Mouse (Mus musculus) ovary, postnatal 14 days (tissue): ENCODE measurements around the gene Trim16.

Source experiments
- DNase-seq: peaks from one replicate; pipeline ENCODE4 v3.0.0; 2022; ENCODE audit warnings: low spot score

Trim16 gene

GRCm38 (mm10) chr11:62820059-62820541 lies at the start of gene Trim16:
Gene Trim16, plus strand, starts transcription at chr11:62820231.
- peak; percentile 71 for DNase-seq

DNA sequence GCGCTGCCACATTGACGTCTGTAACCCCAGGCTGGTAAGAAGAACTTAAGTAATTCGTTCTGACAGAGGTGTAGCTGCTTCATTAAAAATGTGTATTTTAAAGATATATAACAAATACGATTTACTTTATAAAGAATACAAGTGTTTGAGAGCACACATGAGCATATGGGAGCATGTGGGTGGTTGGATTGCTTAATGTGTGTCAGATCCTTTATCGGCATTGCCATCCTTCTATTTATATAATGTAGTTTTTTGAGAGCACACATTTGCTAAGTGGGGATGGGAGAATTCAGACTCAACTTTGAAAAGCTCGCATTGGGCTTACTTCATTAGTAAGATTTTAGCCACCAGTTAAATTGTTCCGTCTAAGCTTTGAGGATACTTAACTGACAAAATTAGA lies 43.5 kb upstream of the Trim16 start:
- DNase-seq = no peak

DNA sequence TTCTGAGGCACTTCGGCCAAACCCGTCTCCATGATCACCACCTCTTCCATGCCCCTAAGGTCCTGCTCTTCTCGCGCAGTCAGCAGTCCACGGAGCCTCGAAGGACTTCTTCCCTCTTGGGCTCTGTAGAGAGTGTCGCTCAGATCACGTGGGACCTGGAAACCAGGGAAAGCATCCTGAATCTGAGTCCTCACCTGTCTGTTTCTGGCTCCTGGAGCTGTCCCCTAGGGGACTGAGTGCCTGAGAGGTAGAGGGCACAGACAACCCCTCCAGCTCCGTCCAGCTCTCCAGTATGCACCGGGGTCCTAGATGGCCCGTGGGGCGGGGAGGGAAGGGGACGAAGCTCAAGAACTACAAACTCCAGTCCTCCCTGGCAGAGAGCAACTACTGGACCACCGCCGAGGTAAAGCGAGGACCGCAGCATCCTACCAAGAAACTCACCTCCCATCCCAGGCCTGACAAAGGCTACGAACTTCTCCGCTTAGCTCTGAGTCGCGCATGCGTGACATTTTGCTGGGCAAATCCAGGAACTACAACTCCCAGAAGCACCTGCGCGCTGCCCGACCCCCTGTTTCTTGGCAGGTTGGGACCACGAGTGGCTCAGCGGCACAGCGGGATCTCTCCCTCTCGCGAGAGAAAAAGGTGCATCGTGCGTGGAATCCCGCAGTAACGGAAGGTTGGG lies 31.0 kb upstream of the Trim16 start, which contains the start of gene Zfp286:
Zfp286 (minus strand) TSS at position 528 of the 682 bp plus-strand sequence.
- DNase-seq = peak; percentile 75

GRCm38 (mm10) chr11:62789617-62789936 lies 30.5 kb upstream of the Trim16 start:
- no peak for DNase-seq

GRCm38 (mm10) chr11:62804119-62804518 lies 15.9 kb upstream of the Trim16 start:
- no peak for DNase-seq

GRCm38 (mm10) chr11:62807965-62808364 lies 12.1 kb upstream of the Trim16 start:
- no peak for DNase-seq

DNA sequence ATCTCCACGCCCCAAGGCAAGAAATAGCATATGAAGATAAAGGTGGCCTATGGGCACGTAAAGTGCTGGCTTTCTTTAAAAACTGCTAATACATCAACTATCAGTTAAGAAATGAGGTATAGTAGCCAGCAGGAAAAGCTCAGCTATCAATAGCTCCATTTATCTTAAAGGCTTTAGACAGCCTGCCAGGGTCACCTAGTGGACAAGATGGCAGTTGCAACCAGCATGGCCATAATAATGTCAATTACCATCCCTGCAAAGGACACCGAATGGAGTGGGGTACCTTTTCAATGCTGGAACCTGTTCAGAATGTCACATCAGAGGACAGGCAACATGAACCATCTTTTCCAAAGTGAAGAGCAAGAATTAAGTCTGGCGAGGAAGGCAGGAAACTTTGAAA lies 10.8 kb upstream of the Trim16 start:
- DNase-seq = no peak

DNA sequence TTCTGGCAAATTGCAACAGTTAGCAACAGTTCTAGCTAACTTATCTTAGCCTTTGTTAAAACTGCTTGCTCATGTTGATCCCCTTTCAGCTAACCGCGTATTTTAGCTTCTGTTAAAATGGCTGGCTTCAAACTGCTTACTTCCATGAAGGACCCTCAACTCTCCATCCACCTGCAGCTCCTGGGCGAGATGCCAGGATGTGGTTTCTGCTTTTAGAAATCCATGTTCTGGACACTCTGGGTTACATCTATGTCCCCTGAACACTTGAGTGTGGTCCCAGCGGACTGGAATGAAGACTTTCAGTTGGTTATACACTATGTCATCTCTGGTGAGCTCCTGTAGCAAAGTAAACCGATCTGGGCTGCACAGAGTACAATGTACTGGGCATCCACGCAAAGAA lies 7.8 kb upstream of the Trim16 start:
- DNase-seq = no peak

DNA sequence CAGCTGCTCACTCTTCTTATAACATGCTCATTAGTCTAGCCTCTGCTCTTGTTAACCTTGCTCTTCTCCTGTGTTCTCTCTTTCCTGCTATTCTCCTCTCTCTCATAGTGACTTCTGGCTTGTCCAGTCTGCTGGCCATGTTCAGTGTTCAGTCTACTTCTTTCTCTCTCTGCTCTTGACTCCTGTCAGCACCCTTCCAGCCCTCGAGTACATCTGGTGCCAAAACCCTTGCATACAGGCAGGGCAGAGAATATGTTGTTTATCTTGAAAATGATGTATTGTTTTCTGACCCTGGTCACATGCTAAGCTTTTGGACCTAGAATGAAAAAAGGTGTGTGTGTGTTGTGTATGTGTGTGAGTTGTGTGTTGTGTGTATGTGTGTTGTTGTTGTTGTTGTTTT lies 6.5 kb upstream of the Trim16 start:
- DNase-seq = no peak

DNA sequence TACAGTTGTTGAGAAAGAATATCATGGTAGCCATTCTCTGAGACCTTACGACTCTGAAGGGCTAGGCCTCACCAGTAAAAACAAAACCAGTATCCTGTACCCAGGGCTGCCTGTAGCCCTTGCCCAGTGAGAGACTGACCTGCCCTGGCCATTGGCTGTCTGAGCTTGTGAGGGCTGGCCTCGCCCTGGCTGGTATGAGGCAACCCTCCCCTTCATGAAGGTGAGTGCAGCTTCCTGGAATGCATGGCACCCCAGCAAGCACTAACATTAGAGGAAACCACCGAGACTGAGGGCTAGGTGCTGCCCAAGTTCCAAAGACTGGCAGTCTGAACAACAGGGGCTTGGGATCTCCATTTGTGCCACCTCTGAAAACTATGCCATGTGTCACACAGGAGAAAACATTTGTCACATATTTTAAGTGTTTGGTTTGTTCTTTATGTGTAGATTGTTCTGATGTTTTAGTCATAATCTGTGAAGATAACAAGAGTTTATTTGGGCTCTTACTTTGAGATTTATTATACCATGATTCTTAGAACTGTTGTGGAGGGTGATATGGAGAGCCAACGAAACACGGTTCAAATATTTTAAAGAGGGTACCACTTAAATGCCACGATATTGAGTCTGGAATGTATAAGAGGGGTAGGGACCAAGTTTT lies 5.9 kb upstream of the Trim16 start:
- no peak for DNase-seq

DNA sequence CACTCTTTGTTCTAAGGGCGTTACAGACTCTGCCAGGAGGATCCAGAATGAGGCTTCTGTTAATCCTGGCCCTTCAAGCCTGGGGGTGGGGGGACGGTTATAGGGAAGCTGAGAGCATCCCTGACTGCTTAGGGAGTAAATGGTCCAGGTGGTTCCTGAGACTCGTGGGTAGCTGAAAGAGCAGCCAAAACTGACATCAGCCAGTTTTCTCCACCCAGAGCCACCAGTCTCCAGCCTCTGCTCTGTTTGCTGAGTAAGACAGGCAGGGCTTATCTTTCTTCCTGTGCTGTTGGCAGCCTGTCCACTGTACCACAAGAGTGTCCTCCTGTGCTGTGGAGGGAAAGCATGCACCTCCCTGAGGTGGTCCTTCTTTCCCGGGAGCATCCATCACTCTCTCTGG lies 5.4 kb upstream of the Trim16 start:
- no peak for DNase-seq

DNA sequence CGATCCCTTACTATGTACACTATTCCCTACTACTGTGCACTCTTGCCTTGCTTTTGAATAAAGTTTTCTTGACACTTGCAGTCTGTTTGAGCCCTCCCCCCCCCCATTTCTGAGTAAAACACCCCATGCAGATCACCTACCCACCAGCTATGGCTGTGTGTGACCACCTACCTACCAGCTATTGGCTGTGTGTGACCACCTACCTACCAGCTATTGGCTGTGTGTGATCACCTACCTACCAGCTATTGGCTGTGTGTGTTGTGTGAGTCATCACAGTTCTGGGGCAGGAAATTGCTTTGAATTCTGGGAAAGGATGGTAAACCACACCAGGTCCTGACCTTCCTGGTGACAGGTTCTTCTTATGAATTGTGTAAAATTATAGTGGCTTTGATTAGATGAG lies 4.6 kb upstream of the Trim16 start:
- no peak for DNase-seq

DNA sequence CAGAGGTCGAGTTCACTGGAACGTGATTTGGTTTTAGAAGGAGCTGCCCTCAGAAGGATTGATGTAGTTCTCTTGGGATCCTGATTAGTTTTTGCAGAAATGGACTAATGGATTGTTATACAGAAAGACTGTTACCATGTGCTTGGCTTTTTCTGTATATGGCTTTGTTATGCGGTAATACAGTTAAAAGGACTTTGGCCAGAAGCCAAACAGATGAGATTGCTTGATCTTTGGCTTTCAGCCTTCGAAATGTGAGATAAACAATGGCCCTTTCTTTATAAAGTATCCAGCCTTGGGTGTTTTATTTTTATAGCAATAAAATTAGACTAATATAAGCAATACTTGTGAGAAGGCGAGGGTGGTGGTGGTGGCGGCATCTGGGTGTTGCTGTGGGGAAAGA lies 3.4 kb upstream of the Trim16 start:
- DNase-seq = no peak

- no peak for DNase-seq
These were observed 858 bp upstream of the Trim16 start for GRCm38 (mm10) chr11:62819059-62819686.

GRCm38 (mm10) chr11:62820661-62821437 lies 818 bp downstream of the Trim16 start:
- no peak for DNase-seq

- DNase-seq = no peak
These were observed 1.9 kb downstream of the Trim16 start for GRCm38 (mm10) chr11:62821893-62822292.

DNA sequence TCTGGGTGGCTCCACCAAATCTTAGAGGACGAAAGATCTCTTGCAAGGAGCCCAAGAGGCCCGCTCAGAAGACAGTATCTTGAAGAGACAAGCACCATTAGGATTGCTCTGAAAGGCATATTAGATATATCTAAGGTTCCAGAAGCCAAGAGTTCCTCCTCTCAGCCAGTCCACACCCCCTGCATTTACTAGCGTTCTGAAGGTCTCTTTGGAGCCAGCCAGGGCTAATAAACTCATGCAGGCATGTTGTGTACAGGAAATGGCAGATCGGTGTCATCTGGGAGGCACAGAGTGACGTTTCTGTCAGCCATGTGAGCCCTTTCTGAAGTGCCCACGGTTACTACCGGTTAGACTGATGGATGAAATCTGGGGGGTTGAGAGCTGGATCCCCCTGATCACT lies 4.2 kb downstream of the Trim16 start:
- no peak for DNase-seq

GRCm38 (mm10) chr11:62825222-62826105 lies 5.4 kb downstream of the Trim16 start:
- DNase-seq = no peak

GRCm38 (mm10) chr11:62826106-62826733 lies 6.2 kb downstream of the Trim16 start:
- no peak for DNase-seq

GRCm38 (mm10) chr11:62827135-62827534 lies 7.1 kb downstream of the Trim16 start:
- DNase-seq = no peak

DNA sequence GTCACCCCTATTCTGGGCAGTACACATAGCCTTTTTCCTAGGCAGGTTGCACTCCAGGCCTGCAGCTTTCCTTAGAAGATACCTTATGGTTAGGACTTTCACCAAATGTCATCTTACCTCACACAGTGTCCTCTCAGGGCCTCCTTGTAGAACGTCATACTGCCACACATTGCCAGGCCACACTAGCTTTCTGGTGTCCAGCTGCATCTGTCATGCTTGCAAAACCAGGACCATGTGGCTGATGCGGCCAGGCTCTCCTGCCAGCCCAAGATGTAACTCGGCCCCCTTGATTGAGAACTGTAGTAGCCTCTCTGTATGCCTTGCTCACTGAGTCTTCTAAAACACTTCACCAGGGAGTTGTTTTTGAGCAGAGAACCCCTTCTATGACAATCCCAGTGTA lies 7.9 kb downstream of the Trim16 start:
- no peak for DNase-seq
